Mouse (Mus musculus): ENCODE data around the gene Cyp39a1. TPM values are rescaled to one million over a fixed set of nuclear protein-coding genes. Genes with fewer than 3 reads are reported as not detected.
A peak's percentile ranks its signal among the peaks of the same experiment; 100 is the strongest.

The Cyp39a1 gene
- total RNA-seq, 2 experiments from 2014 or later, result 6.7 TPM

GRCm38 (mm10) chr17:43754687-43755086 is 87.5 kb downstream of the Cyp39a1 start:
- intact Hi-C loops (cut with DNase I), result no loop called here
- DNase-seq, result no peak

- intact Hi-C loops (cut with DNase I), result no loop called here
- peak; percentile 29 to 35 for DNase-seq
Observed at GRCm38 (mm10) chr17:43758607-43759259, 91.5 kb downstream of the Cyp39a1 start.

GRCm38 (mm10) chr17:43784531-43784930 is 117.3 kb downstream of the Cyp39a1 start:
- DNase-seq, result peak in 1 of 2 experiments; percentile 29
- intact Hi-C loops (cut with DNase I), result no loop called here

GRCm38 (mm10) chr17:43788222-43788621 is 121.0 kb downstream of the Cyp39a1 start:
- no peak for DNase-seq
- intact Hi-C loops (cut with DNase I), result loop anchor here (5.0 kb wide), 1 partner anchor 41 kb away; no protein-coding TSS in a partner anchor

- peak; percentile 30 to 43 for DNase-seq
- intact Hi-C loops (cut with DNase I), result loop anchor here (5.0 kb wide), 1 partner anchor 42 kb away; no protein-coding TSS in a partner anchor
Observed at GRCm38 (mm10) chr17:43789376-43789775, 122.2 kb downstream of the Cyp39a1 start.

GRCm38 (mm10) chr17:43791751-43792150 is 124.5 kb downstream of the Cyp39a1 start:
- intact Hi-C loops (cut with DNase I), result no loop called here

GRCm38 (mm10) chr17:43794731-43795280 is 127.6 kb downstream of the Cyp39a1 start:
- intact Hi-C loops (cut with DNase I), result no loop called here
- DNase-seq, result no peak

More at GRCm38 (mm10) chr17:43791751-43792150, 124.5 kb downstream of the Cyp39a1 start:
- DNase-seq, result no peak

Other genes starting within 250 kb of the Cyp39a1 start
- not detected for gene Mep1a, start 164.6 kb upstream of the Cyp39a1 start, total RNA-seq (2021)
- not detected for gene Ankrd66, start 123.8 kb upstream of the Cyp39a1 start, total RNA-seq (2021)
- gene Pla2g7, start 99.3 kb upstream of the Cyp39a1 start, total RNA-seq (2021), result 1 to 10 TPM; 6.9 to 9.9 TPM
- gene Tdrd6, start 37.1 kb upstream of the Cyp39a1 start, total RNA-seq (2021), result not detected
- gene Slc25a27, start 211 bp upstream of the Cyp39a1 start, total RNA-seq (2021), result 1 to 10 TPM; 3.0 to 3.4 TPM
- 100 to 1,000 TPM; 355 to 411 TPM for gene Rcan2, start 133.9 kb downstream of the Cyp39a1 start, total RNA-seq (2021)

Data from heart, postnatal 36 days (tissue).